Mouse (Mus musculus) neutrophil, adult 83 days (primary cell): Measurements from ENCODE around the gene Snrpc. TPM values are rescaled to one million over a fixed set of nuclear protein-coding genes. Genes with fewer than 3 reads are reported as not detected.

Experiments
- total RNA-seq, 2 experiments: library from RNA; stranded (reverse); gene quantifications; one replicate each; pipeline ENCODE4 v1.2.4; 2023

Gene Snrpc
- 10 to 100 TPM; 68.0 to 72.2 TPM for total RNA-seq

GRCm38 (mm10) chr17:27837850-27838249 lies at the start of gene Snrpc:
Gene Snrpc (plus strand): TSS chr17:27838150.

DNA sequence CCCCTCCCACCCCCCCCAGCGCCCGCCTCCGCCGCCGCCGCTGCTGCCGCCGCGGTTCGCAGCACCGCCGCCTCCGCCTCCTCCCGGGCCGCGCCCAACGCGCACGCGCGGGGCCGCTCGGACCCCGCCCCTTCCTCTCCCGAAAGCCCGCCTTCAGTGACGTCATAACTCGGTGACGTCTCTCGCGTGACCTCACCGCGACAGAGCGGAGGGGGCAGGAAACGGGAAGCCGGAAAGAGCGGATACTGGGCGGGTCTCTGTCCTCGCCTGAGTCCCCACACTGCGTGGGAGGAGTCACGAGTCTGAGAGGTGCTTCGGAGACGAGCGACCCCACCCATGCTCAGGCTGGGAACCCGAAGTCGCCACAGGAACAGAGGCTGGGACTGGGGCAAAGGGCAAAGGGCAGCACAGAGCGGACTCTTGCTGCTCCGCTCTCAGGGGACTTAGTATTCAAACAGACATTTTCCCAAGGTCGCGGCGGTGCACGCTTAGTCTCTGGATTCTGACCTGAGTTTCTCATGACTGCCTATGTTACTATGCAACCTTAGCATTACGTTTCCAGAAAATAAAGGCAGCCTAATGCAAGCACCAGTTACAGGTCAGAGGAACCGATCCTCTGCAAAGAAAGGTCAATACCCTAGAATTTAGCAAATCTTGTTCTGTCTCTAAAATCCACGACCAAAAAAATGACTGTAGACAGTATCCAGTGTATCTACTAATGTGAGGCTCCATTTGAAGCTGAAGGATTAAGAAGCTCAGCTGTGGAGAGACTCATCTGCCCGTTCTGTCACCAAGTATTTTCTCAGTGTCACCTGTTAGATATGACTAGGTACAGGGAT lies 17.2 kb upstream of the Snrpc start, which contains the start of gene D17Wsu92e:
TSS of gene D17Wsu92e (minus strand) at position 81 of the 839 bp plus-strand sequence.

DNA sequence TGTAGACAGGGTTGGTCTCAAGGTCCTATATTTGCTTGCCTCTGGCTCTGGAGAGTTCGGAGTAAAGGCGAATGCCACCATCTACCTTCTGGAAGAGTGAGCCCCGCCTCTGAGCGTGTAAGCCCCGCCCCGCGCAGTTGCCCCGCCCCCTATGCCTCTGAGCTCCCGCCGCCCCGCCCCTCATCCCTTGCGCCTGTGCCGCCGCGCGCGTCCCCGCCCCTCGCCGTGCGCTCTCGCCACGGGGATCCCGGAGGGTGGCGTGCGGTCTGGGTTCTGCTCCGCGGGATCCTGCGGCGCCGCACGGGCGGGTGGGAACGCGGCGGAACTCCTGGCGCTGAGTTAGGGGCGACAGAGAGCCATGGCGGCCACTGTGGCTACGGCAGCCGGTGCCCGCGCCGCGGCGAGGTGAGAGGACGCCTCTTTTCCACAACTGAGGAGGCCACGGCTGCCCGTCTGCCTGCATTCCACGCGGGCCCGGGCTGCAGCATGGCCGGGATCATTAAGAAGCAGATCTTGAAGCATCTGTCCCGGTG lies 18.4 kb downstream of the Snrpc start, which contains the start of gene Uhrf1bp1:
TSS of gene Uhrf1bp1 (plus strand) at position 177 of the 533 bp plus-strand sequence.

Other genes starting within 250 kb of the Snrpc start
- gene Nudt3, start 214.7 kb upstream of the Snrpc start, total RNA-seq, result 10 to 100 TPM; 61.3 to 66.1 TPM
- gene RPS10-NUDT3, start 202.9 kb upstream of the Snrpc start, total RNA-seq, result not detected
- gene Rps10, start 201.5 kb upstream of the Snrpc start, total RNA-seq, result 100 to 1,000 TPM; 775 to 841 TPM
- gene Pacsin1, start 182.6 kb upstream of the Snrpc start, total RNA-seq, result under 1 TPM in 1 of 2 experiments, not detected in 1; 0.13 TPM
- not detected for gene Spdef, start 109.2 kb upstream of the Snrpc start, total RNA-seq
- 10 to 100 TPM; 57.1 to 62.7 TPM for gene D17Wsu92e, start 17.5 kb upstream of the Snrpc start, total RNA-seq
- gene Uhrf1bp1, start 18.3 kb downstream of the Snrpc start, total RNA-seq, result 1 to 10 TPM; 6.8 to 8.7 TPM
- 10 to 100 TPM; 72.1 to 99.1 TPM for gene Anks1, start 71.2 kb downstream of the Snrpc start, total RNA-seq
- 10 to 100 TPM; 32.6 to 33.8 TPM for gene Taf11, start 71.7 kb downstream of the Snrpc start, total RNA-seq
- gene Tcp11, start 242.5 kb downstream of the Snrpc start, total RNA-seq, result 1 to 10 TPM in 1 of 2 experiments, under 1 TPM in 1; 0.88 to 1.6 TPM